In genomic region chr15:12853471-12853870, GRCm38 (mm10) we compare ENCODE assay signal across 18 mouse cellular contexts.
"Had no signal": no experiment of that assay in that cellular context is flagged by ENCODE, and none has a peak within 500 bp of the region (broad histone marks: within the 10 kb centered on the region; RNA-seq: fewer than 3 reads in every experiment).

No protein-coding gene starts in this region.

- DNase-seq: lung, embryonic 14.5 days; lung, postnatal 10 days; lung, postnatal 4 days; midbrain, embryonic 14.5 days; retina, postnatal 1 day; right cerebral cortex, adult 18-20 months; right cerebral cortex, postnatal 25 days; right cerebral cortex, postnatal 4 days; spleen, adult 18-20 months; thymus, adult 18-20 months; thymus, postnatal 14 days; thymus, postnatal 36 days had no signal

- H3K9ac ChIP-seq: lung, embryonic 14.5 days; midbrain, embryonic 12.5 days; neural tube, embryonic 13.5 days; neural tube, embryonic 15.5 days had no signal

- H3K27me3 ChIP-seq: midbrain, embryonic 12.5 days; neural tube, embryonic 13.5 days; neural tube, embryonic 15.5 days had no signal

- H3K27ac ChIP-seq: midbrain, embryonic 10.5 days; midbrain, embryonic 12.5 days; neural tube, embryonic 13.5 days; neural tube, embryonic 15.5 days had no signal

- H3K4me2 ChIP-seq: lung, embryonic 14.5 days; midbrain, embryonic 12.5 days; neural tube, embryonic 13.5 days; neural tube, embryonic 15.5 days had no signal

- ATAC-seq: midbrain, embryonic 16.5 days had no signal

- H3K4me1 ChIP-seq: midbrain, embryonic 10.5 days; midbrain, embryonic 12.5 days; neural tube, embryonic 13.5 days; neural tube, embryonic 15.5 days had no signal

- H3K4me3 ChIP-seq: midbrain, embryonic 10.5 days; midbrain, embryonic 12.5 days; myocyte; neural tube, embryonic 13.5 days; neural tube, embryonic 15.5 days had no signal

- H3K9me3 ChIP-seq: midbrain, embryonic 10.5 days; midbrain, embryonic 12.5 days; neural tube, embryonic 13.5 days; neural tube, embryonic 15.5 days had no signal
